Mouse (Mus musculus) embryonic facial prominence, embryonic 15.5 days (tissue): ENCODE measurements around the gene Numbl. TPM values are rescaled to one million over a fixed set of nuclear protein-coding genes. Genes with fewer than 3 reads are reported as not detected.

Experiments
- polyA plus RNA-seq: library from polyadenylated mRNA; unstranded; fragments of >200 nt; fragmentation: Nextera tagmentation; extraction: Ambion mirVana; gene quantifications from 2 replicates; pipeline ENCODE4 v1.2.1, GENCODE M21; 2015

Numbl gene
- polyA plus RNA-seq, 1 experiment from 2014 or later, result 48.7 TPM

Other genes with a start within 250 kb of the Numbl start
- gene Cyp2a12, start 229.4 kb upstream of the Numbl start, polyA plus RNA-seq, result not detected in 2 replicates
- gene Cyp2f2, start 138.5 kb upstream of the Numbl start, polyA plus RNA-seq, result 71.5 and 102 TPM in 2 replicates
- gene Cyp2t4, start 104.7 kb upstream of the Numbl start, polyA plus RNA-seq, result 2.1 and 4.7 TPM in 2 replicates
- gene Egln2, start 91.6 kb upstream of the Numbl start, polyA plus RNA-seq, result 83.0 and 86.7 TPM in 2 replicates
- 72.4 and 73.1 TPM in 2 replicates for gene Rab4b, start 79.5 kb upstream of the Numbl start, polyA plus RNA-seq
- 1.9 TPM in 1 of 2 replicates, not detected in the other for gene Gm21983, start 77.3 kb upstream of the Numbl start, polyA plus RNA-seq
- gene Mia, start 77.3 kb upstream of the Numbl start, polyA plus RNA-seq, result 37.4 and 53.5 TPM in 2 replicates
- 3.9 and 4.3 TPM in 2 replicates for gene BC024978, start 62.7 kb upstream of the Numbl start, polyA plus RNA-seq
- 238 and 242 TPM in 2 replicates for gene Snrpa, start 62.2 kb upstream of the Numbl start, polyA plus RNA-seq
- 11.6 and 13.5 TPM in 2 replicates for gene Itpkc, start 29.8 kb upstream of the Numbl start, polyA plus RNA-seq
- 23.0 and 27.1 TPM in 2 replicates for gene Coq8b, start 25.4 kb upstream of the Numbl start, polyA plus RNA-seq
- gene Ltbp4, start 79.3 kb downstream of the Numbl start, polyA plus RNA-seq, result 85.5 and 92.3 TPM in 2 replicates
- 36.8 and 46.2 TPM in 2 replicates for gene Shkbp1, start 97.6 kb downstream of the Numbl start, polyA plus RNA-seq
- 0.35 and 0.43 TPM in 2 replicates for gene Gm20479, start 99.0 kb downstream of the Numbl start, polyA plus RNA-seq
- gene Sptbn4, start 189.3 kb downstream of the Numbl start, polyA plus RNA-seq, result 0.43 and 0.85 TPM in 2 replicates
- 73.0 and 73.5 TPM in 2 replicates for gene Blvrb, start 189.5 kb downstream of the Numbl start, polyA plus RNA-seq
- gene Sertad3, start 215.3 kb downstream of the Numbl start, polyA plus RNA-seq, result 36.4 and 39.2 TPM in 2 replicates
- 41.7 and 51.6 TPM in 2 replicates for gene Sertad1, start 228.5 kb downstream of the Numbl start, polyA plus RNA-seq
- gene Prx, start 240.9 kb downstream of the Numbl start, polyA plus RNA-seq, result 5.1 and 6.7 TPM in 2 replicates